Mouse (Mus musculus) CH12.LX (cell line): ENCODE results near the gene Tmem185b.

Experiments
- CTCF ChIP-seq, 2 experiments: IDR thresholded peaks in 1 of 2; conservative IDR thresholded peaks in 1 of 2; 2 replicates each; pipeline ENCODE4 v1.5.1; 2011 to 2012; ENCODE audit warnings: low read depth in 2 of 2, low read length in 2 of 2, improper control_type of control experiment in 1 of 2, inconsistent platforms in 1 of 2, mild to moderate bottlenecking in 1 of 2, moderate library complexity in 1 of 2
- GABPA ChIP-seq: IDR thresholded peaks from 2 replicates; pipeline ENCODE4 v1.6.1; 2012; ENCODE audit warnings: low read depth, low read length, improper control_type of control experiment, inconsistent platforms; ENCODE audit not compliant: insufficient replicate concordance
- JUN ChIP-seq: IDR thresholded peaks from 2 replicates; pipeline ENCODE4 v1.6.1; 2011; ENCODE audit warnings: low read depth, mild to moderate bottlenecking, low read length, improper control_type of control experiment, moderate library complexity; ENCODE audit not compliant: insufficient read depth
- MAX ChIP-seq: IDR thresholded peaks from 2 replicates; pipeline ENCODE4 v1.6.1; 2011; ENCODE audit warnings: low read length, improper control_type of control experiment
- NRF1 ChIP-seq: IDR thresholded peaks from 2 replicates; pipeline ENCODE4 v1.6.1; 2014; ENCODE audit warnings: low read depth, mild to moderate bottlenecking, inconsistent platforms, low read length, improper control_type of control experiment, moderate library complexity
- POLR2A ChIP-seq: IDR thresholded peaks from 2 replicates; pipeline ENCODE4 v1.6.1; 2011; ENCODE audit warnings: low read depth, mild to moderate bottlenecking, improper control_type of control experiment, low read length
- POLR2AphosphoS2 ChIP-seq: IDR thresholded peaks from 2 replicates; pipeline ENCODE4 v1.6.1; 2011; ENCODE audit warnings: low read depth, low read length, improper control_type of control experiment
- RAD21 ChIP-seq: IDR thresholded peaks from 2 replicates; pipeline ENCODE4 v1.6.1; 2011; ENCODE audit warnings: low read depth, mild to moderate bottlenecking, low read length, improper control_type of control experiment, moderate library complexity
- TBP ChIP-seq: conservative IDR thresholded peaks from 2 replicates; pipeline ENCODE4 v1.6.1; 2011; ENCODE audit warnings: low read depth, low read length, improper control_type of control experiment
- UBTF ChIP-seq: IDR thresholded peaks from 2 replicates; pipeline ENCODE4 v1.6.1; 2012; ENCODE audit warnings: low read depth, mild to moderate bottlenecking, inconsistent platforms, low read length, improper control_type of control experiment, moderate library complexity
- ZKSCAN1 ChIP-seq: IDR thresholded peaks from 2 replicates; pipeline ENCODE4 v1.6.1; 2012; ENCODE audit warnings: low read depth, inconsistent platforms, low read length, improper control_type of control experiment, borderline replicate concordance
- ZMIZ1 ChIP-seq: IDR thresholded peaks from 2 replicates; pipeline ENCODE4 v1.6.1; 2012; ENCODE audit warnings: low read depth, mild to moderate bottlenecking, inconsistent platforms, low read length, improper control_type of control experiment
- ZNF384 ChIP-seq: IDR thresholded peaks from 2 replicates; pipeline ENCODE4 v1.6.1; 2012; ENCODE audit warnings: low read depth, low read length, improper control_type of control experiment, inconsistent platforms

DNA sequence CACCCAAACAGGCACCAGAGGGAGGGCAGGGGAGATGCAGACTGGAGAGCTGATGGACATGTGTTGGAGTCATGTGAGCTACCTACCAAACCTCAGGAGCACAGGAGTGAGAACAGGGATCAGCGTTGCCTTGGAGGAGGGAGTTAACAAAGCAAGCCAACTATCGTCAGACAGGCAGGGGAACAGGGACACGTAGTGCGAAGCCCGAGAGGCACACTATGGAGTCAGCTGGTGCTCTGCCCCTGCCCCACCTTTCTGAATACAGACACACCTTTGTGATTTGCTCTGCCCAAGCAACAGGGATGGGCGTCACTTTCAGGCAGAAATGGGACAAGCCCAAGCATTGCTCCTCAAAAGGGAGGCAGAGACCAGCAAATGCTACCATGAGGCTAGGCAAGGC is 11.7 kb downstream of the Tmem185b start:
- TF ChIP-seq MAX = no peak
- TF ChIP-seq ZNF384 = no peak
- no peak for TF ChIP-seq CTCF (conservative IDR thresholded peaks at IDR 0.05 in 1 of 2, IDR thresholded peaks at IDR 0.05 in 1 of 2; ENCODE audit: low read depth in 2 of 2, low read length in 2 of 2)
- TF ChIP-seq ZKSCAN1 = no peak
- no peak for TF ChIP-seq UBTF
- no peak for TF ChIP-seq POLR2A
- no peak for TF ChIP-seq NRF1
- TF ChIP-seq GABPA = no peak
- no peak for TF ChIP-seq JUN
- TF ChIP-seq RAD21 = no peak
- TF ChIP-seq ZMIZ1 = no peak
- no peak for TF ChIP-seq TBP
- no peak for TF ChIP-seq POLR2AphosphoS2
